Mouse (Mus musculus) cerebellum, adult 11-12 months (tissue): Measurements from ENCODE around the gene Gm17581.
"Not testable (repeated sequence)": the region's sequence is repeated elsewhere in the genome, so short reads cannot be mapped to it uniquely, and the experiment has no call there.

Experiments used
- DNase-seq: peaks from one replicate; pipeline ENCODE4 v3.0.0; 2022

Gene Gm17581

DNA sequence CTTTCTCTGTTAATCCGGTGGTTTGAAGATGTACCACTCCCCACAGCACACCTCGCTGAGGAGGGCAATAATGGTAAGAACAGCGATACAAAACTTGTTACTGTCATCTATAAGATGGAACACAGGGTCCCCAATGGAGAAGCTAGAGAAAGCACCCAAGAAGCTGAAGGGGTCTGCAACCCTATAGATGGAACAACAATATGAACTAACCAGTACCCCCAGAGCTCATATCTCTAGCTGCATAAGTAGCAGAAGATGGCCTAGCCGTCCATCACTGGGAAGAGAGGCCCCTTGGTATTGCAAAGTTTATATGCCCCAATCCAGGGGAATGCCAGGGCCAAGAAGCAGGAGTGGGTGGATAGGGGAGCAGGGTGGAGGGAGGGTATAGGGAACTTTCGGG lies at the start of gene Gm17581:
TSS of gene Gm17581 (minus strand) at position 101 of the 400 bp plus-strand sequence.
- not testable (repeated sequence) for DNase-seq

DNA sequence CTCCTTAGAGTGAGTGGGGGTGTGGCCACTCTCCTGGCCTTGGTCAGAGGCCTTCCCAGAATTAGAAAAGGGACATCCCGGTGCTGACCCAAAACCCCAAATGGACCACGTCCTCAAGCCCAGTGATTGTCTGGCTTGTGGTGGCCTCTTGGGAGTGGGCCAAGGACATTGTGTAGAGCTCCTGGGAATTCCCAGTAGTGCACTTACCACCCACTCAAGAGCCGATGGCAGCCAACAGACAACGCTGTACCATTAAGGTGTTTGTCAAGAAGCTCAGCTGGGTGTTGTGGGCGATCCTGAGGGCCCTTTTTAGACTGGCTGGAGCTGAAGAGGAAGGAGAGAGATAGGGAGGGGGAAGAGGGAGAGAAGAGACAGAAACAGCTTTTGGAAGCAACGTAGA lies 48.9 kb upstream of the Gm17581 start:
- DNase-seq = peak; percentile 75

DNA sequence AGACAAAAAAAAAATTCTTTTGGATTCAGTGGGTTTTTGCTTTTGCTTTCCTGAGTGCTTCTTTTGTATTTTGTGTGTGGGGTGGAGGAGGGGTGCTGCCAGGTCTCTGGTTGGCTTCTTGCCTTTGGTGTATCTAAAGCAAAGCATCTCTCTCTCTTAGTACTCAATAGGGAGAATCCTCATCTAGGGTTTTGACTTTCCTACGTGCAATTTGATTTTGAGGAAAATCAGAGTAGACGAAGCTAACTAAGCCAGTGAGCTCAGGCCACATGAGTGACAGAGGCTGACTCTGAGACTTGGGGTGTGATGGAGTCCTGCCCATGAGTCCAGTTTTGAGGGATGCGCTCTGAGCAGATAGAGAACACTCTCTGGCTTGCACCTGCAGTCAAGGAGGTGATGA lies 43.8 kb upstream of the Gm17581 start:
- no peak for DNase-seq

DNA sequence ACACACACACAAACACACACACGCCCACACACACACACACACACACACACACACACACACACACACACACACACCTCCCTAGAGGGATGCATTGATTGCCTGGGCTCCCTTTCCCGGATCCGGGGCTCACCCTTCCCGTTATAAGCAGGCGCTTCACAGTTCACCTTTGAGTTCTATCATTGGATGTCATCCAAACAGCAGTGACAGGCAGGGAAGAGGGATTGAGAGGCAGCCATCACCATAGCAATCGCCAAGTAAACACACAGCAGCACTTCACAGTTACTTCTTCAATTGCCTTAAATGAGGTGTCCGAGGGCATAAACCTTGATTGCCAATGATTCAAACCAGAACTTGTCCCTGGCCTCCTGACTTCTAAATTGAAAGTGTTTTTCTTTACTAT lies 43.4 kb upstream of the Gm17581 start:
- DNase-seq = no peak

DNA sequence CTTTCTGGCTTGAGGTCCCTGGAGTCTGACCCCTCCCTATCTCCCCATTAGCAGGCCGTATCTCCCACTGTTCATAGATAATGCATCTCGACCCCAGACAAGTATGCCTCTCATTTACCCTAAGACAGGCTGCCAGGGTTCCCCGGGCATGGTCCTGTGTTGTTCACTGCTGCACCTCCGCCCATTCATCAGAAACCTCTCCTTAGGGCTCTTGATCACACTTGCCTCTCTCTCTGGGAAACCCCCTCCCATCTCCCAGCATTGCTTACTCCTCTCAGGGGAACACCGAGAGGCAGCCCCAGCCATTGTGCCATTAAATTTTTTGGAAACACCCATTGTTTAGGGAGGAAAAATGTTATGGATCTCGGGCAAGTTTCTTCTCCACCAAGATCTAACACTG lies 42.3 kb upstream of the Gm17581 start:
- no peak for DNase-seq

DNA sequence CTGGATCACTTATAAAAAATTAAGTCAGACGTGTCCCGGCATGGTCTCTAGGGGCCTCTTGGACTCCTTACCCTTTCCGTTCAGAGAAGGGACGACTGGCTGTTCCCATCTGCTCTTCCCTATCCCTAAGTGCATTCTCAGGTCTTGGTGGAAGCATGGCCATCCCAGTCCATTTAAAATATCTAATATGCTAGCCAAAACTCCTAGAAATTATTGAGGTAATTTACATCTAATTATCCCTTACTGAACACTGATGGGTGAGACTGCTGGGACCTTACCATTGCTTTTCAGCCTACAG lies 42.0 kb upstream of the Gm17581 start:
- DNase-seq = no peak

DNA sequence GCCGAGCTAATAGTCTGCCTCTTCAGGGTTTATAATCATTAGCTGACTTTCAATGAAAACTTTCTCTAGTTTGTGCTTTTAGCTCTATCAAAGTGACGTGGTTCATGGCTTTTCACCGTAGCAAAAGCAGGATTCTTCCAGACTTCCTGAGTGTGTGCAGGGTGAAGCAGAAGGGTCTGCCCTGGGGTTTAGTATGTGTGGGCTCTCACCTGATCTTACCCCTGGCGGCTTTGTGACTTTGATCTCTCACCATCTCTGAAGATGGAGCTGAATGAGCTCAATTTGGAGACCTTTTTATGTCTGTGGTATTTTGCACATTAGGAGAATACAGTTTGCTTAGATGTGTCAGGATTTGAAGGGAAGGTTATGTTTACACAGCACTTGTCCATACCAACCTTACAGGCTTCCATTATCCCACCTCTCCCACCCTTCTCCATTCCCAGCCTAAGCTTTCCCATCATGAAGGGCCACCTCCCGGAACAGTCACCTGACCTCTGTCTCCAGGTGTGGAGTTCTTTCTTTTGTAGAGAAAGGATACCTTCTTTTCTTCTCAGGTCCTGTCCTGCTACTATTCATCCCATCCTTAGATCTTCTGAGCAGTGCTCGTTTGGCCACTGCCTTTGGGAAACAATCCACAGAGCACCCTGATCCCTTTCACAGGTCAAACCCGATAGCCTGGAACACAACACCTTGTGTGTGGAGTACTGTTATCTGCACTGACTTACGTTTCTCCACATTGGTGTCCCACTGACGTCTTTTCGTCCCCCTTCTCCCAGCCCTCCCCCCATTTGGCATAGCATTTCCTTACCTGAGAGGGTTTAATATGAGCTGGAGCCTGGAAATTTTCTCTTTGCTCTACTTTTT lies 41.4 kb upstream of the Gm17581 start:
- no peak for DNase-seq

DNA sequence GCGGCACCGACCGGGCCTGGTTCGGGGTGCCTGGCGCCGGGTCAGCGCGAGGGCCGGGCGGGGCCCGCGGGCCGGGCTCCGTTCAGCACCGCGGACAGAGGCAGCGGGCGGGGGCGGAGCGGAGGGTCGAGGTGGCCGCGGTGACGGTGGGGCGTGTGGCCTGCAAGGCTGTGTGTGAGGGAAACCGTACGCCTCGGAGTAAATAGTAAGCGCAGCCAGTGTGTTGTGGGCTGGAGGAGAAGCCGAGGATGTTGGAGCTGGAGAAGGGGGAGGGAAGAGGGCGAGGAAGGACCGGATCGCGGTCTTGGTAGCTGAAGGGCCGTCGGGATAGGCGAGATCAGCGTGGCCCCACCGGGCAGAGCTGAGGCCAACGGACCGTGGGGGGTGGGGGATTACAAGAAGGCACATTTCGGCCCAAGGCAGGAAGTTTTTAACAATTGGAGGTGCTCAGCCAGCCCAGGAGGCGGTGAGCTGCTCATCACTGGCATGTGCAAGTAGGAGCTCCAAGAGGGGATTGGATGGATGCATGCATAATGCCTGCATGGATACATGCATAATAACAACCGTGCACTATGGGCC lies 40.1 kb upstream of the Gm17581 start:
- DNase-seq = peak; percentile 86

DNA sequence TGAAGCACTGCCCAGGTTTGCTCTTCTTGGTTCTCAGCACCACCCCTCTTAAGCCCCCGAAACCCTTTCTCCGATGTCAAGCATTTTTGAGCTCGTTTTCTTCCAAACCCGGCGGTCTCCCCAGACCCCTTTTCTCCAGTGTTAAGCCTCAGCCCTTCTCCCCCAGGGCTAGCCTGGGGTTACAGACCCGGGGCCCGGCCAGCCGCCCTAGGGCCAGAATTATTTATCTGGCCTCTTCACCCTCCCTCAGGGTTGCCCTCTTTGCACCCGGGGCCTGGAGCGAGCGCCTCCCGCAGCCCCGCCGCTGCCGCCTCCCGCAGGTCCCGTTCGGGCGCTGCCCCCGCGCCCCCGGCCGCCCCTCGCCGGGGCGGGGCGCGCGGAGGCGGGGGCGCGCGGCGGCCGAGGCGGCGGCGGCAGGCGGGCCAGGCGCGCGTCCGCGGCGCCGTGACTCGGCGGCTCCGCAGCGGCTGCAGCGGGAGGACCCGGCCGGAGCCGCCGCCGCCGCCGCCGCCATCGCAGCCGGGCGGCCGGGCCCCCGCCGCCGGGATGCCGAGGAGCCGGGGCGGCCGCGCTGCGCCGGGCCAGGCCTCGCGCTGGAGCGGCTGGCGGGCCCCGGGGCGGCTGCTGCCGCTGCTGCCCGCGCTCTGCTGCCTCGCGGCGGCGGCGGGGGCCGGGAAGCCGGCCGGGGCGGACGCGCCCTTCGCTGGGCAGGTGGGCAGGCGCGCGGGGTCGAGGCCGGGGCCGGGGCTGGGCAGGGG lies 39.4 kb upstream of the Gm17581 start, which contains the start of gene Mmp24:
TSS of gene Mmp24 (plus strand) at position 416 of the 758 bp plus-strand sequence.
- no peak for DNase-seq

DNA sequence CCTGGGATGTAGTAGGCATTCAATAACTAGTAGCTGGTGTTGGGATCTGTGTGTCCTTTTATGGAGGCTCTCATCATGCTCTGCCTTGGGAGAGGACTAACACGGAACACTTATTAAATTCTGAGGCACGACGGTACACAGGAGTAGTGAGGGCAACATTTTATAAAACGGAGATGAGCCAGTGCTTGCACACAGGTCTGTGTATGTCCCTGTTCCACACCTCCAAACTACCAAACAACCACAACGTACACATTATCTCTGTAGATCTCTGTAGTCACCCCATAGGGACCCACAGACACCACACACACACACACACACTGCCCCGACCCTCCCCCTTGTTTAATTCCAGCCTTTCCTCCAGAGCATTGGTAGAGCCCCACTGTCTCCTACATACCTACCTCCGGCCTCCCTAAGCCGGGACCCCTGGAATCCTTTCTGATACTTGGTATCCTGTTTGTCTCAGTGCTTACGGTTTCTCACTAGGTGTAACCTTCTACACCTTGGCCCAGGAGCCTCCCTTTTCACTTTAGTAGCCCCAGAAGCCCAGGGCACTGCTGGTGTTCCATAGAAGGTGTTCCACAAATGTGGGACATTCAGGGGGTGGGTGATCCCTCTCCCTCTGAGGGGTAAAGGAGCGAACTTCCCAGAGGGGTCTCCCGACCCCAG lies 38.7 kb upstream of the Gm17581 start:
- peak; percentile 36 for DNase-seq

DNA sequence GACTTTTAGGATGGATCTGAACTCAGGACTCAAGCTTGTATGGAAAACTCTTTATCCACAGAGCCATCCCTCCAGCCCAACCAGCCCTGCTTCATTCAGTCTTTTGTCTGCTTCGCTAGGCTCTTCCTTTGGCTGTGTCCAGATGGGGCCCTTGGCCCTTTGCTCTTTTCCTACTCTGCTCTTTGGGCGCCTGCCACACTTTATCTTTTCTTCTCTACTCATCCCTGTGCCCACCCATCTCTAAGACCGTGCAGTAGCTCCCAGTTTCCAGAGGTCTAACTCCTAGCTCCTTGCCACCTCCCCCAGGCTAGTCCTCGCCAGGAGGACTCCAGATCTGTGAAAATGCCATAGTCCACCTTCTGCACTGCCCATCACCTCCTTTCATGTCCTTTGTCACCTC lies 38.0 kb upstream of the Gm17581 start:
- DNase-seq = peak; percentile 55

DNA sequence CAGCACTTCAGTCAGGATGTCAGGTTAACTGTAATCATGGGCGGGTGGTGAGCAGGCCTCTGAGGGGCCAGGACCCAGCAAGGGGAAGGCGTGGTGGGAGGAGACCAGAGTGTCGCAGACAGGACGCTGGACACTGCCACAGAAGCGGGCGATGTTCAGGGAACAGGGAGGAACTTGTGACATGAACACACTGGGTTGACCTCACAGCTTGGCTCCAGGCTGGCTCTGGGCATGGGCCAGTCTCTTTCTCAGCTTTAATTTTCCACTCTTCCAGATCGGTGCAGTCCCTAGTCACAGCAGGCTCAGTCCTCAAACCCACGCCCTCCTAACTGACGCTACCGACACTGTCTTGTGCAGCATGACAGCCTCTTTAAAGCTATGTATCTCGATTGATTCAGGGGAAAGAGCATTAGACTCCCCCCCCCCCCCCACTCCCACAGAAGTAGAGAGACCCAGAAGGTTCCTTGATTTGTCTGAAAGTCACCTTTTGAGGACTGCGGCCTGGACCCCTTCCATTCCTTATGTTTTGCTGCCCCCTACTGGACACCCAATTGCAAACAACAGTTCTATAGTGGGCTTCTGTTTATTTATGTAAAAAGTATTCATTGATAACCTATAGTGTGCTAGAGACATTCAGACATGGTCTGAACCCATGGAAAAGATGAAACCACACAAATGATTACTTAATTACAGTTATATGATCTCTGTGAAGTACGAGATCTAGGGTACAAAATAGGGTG lies 29.2 kb upstream of the Gm17581 start:
- peak; percentile 68 for DNase-seq

DNA sequence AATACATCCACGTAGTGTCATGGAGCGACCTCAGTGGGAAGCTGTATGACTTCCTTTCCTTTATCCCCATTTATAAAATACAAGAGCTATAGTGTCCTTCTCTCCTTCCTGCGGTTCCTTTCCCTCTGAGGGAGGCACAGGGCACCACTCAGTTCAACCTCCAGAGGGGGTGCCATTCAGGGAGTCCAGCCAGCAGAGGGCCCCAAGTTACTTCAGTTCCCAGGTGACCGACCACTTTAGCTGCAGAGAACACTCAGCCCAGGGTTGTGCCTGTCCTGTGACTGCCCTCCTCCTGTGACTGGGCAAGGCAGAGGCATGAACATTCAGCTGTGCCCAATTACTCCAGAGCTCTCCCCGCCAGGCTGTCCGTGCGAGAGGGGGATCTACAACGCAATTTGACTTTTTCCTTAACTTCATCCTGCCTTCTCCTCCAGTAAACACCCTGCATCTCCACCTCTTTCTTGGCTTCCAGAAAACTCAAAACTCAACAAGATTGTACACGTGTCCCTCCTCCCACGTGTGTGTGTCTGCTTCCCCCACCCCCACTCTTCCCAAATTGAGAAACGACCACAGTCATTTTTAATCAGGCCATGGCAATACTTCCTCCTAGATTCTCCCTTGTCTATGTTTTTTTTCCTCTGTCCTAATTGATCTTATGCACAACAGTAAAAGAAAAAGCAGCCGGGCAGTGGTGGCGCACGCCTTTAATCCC lies 21.3 kb upstream of the Gm17581 start:
- DNase-seq = peak; percentile 49

DNA sequence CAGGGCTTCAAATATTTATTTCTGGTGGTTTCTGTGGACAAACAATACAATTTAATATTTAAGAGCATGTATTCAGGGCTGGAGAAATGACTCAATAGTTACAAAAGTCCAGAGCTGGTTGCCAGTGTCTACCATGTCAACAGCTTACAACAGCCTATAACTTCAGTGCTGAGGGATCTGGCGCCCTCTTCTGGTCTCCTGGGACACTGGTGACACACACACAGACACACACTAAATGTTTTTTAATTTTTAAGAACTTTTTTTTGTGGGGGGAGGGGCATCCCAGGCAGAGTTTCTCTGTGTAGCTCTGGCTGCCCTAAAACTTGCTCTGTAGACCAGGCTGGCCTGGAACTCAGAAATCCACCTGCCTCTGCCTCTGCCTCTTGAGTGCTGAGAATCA lies 20.1 kb upstream of the Gm17581 start:
- no peak for DNase-seq

DNA sequence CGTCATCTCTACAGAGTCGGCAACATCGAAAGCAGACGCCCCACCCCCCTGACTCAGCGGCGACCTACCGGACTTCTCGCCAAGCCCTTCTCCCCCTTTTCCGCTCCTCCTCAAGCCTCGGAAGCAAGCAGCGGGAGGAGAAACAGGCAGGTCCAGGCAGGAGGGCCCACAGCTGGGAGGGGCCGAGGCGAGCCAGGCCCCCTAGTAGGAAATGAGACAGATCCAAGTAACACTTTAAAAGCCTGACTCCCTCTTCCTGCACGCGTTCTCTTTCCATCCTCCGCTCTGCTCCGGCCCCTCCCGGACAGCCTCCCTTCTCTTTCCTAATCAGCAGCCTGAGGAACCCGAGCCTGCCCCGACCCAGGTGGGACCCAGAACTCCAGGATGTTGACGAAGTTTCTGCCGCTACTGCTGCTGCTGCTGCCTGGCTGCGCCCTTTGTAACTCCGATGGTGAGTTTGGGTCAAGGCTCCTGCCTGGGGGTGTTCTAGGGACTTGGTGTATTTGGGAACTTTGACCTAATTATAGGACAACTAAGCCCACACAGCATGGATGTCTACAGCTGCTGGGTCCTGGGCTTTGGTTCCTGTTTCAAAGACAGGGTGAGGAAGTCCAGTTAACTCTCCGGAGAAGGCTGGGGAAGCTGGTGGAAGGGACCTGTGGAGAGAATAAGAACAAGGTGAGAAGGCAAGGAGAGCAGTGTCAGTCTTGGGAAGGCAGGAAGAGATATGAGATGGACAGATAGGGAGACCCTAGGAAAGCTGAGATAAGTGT lies 15.5 kb upstream of the Gm17581 start, which contains the start of gene Procr:
TSS of gene Procr (plus strand) at position 104 of the 773 bp plus-strand sequence.
- DNase-seq = no peak

DNA sequence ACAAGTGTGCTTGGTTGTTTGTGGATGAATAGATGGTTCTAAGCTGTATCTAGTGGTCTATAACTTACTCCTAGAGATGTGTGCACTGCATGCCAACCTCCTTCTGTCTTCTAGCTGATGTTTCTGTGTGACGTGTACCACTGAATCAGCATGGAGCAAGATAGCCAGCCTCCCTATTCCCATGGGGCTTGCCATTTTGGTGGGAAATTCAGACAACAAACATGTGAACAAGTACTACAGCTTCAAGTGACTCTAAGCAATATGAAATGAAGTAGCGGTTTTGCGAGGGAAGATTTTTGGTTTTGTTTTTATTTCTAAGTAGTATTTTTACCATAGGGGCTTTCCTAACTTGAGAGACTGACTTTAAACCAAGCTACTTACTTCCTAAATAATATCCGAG lies 13.7 kb upstream of the Gm17581 start:
- DNase-seq = no peak

DNA sequence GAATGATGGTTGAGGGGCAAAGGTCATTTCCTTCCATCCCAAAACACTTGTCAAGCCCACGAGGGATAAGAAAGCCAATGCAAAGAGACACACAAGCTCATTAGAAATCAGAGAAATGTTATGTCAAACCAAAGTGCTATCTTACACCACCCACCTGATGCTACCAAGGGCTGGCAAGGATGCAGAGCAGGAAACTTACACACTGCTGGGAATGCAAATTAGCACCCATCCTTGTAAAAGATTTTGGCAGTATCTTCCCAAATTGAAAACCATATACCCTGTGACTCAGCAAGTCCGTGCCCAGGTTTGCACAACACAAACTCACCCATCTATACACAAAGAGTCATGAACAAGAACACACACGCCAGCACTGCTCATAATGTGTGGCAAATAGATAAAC lies 9.8 kb upstream of the Gm17581 start:
- DNase-seq = no peak

DNA sequence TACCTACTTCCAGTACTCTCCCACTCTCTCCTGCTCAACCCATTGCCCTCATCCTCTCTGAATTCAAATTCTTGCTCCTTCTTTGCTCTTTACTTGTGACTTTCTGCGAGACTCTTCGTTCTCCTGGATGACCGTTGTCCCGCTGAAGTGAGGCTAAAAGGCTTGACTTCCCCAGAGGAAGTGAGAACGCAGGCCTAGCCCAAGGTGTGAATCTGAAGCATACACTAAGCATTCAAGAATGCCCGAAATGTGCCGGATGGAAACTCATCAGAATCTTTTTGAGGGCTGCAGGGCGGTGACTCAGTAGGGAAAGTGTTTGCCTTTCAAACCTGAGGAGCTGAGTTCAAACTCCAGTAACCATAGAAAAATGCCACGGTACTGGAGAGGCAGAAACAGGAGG lies 7.7 kb upstream of the Gm17581 start:
- no peak for DNase-seq

DNA sequence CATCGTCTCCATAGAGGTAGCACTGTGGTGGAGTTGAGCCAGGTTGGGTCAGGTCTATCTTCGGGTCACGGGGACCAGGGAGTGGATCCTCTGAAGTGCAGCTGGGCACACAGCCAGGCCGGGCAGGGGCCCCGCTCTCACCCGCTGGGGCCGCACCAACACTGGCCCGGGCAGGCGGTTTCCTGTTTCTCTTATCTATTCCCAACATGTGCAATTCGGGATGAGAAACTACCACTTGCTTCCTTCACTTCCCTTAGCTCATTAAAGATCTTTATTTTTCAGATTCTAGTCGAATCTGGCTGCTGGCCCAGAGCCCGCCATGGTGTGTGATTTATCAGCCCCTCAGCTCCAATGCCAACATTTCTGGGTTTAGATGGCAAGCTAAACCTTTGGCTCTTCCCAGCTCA lies 7.3 kb upstream of the Gm17581 start:
- DNase-seq = no peak

DNA sequence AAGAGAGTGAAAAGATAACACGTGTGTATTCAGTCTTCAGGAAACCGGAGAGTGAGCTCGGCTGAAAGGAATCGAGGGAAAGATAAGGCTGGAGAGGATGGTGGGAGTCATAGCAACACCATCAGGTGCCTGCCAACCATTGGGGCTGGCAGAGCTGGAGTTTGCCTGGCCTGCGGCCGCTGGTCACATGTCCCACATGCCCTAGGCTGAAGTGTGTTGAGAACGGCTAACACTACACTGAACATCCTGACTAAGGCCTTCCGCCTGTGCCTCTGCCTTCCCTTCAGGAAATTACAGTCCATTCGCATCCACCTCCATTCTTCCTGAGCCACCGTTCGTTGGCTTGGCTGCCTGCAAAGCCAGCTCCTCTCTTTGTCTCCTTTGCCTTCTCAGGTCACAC lies 6.5 kb upstream of the Gm17581 start:
- no peak for DNase-seq

DNA sequence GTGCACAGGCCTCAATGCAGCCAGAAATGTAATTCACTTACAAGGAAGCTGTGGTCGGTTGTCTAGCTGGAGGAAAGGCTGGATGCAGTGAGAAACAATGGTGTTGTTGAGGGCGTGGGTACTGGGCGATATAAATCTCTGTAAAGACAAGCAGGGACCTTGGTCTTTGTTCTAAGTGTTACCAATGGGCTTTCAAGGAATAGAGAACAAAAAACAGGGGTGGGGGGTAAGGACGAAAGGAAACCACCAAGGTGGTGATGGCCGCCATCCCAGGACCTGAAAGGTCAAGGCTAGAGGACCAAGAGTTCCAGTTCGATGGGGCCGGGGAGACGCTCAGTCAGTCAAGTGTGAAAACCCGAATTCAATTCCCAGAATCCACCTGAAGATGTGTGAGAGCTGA lies 2.1 kb upstream of the Gm17581 start:
- DNase-seq = no peak
